Mouse (Mus musculus): ENCODE results near the gene Lsm14b. TPM values are rescaled to one million over a fixed set of nuclear protein-coding genes. Genes with fewer than 3 reads are reported as not detected.

Gene Lsm14b
- polyA plus RNA-seq, 1 experiment from 2014 or later = 20.6 TPM

GRCm38 (mm10) chr2:180020919-180021318 is 3.9 kb upstream of the Lsm14b start:
- 88% methylated on average over 8 of the region's 8 CpGs for WGBS
- Histone ChIP-seq H3K27ac (no peak overlapping the region), H3K4me1 (peaks cover 9% of the 10 kb centered on the region), H3K4me3 (no peak overlapping the region), H3K36me3 (ENCODE audit: poor library complexity, severe bottlenecking) (no peaks in the 10 kb centered on the region), H3K4me2 (no peak overlapping the region), H3K9ac (no peak overlapping the region), H3K9me3 (replicated peaks) (no peaks in the 10 kb centered on the region), H3K27me3 (peaks cover 58% of the 10 kb centered on the region)
- ATAC-seq = no peak

DNA sequence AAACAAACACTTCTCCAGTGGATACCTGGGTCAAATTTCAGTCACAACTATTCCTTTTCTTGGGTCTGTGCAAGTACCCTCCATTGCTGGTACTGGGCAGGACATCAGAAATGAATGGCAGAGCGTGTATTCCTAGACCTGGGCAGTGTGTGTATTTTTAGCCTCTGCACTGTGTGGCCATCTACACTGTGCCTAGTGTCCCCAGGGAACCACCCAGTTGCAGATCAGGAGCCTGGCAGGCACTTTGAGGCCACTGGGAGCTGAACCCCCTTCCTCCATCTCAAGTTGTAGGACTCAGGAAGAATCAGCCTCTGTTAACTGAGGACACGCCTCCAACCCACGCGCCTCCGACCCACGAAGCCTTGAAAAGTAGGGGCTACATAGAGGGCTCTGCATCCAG is 2.0 kb upstream of the Lsm14b start:
- H3K27me3 ChIP-seq = peaks cover 55% of the 10 kb centered on the region
- H3K36me3 ChIP-seq (ENCODE audit: poor library complexity, severe bottlenecking) = peaks cover 6% of the 10 kb centered on the region
- no peak overlapping the region for H3K27ac ChIP-seq
- ATAC-seq = no peak
- H3K9ac ChIP-seq = no peak overlapping the region
- H3K4me3 ChIP-seq = no peak overlapping the region
- H3K9me3 ChIP-seq (replicated peaks) = no peaks in the 10 kb centered on the region
- H3K4me2 ChIP-seq = no peak overlapping the region
- 64% methylated on average over 6 of the region's 6 CpGs for WGBS
- H3K4me1 ChIP-seq = peaks cover 27% of the 10 kb centered on the region

GRCm38 (mm10) chr2:180025135-180025860 is 511 bp downstream of the Lsm14b start:
- H3K9me3 ChIP-seq (replicated peaks) = no peaks in the 10 kb centered on the region
- under 1% methylated on average over 78 of the region's 84 CpGs for WGBS

DNA sequence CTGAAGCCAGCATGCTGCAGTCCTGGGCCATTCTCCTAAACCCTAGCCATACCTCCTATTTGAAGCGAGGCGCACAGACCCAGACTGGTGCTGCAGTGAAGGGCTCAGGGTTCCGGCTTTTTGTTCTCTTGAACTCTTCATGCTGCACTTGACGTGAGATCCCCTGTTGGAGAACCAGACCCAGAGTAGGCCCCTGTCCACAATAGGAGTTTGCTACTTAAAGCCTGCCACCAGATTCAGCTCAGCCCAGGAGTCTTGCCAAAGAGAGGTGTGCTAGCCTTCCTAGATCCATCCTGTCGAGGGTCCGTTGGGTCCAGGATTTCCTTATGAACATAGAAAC is 1.0 kb downstream of the Lsm14b start:
- Histone ChIP-seq H3K4me3 (peak overlapping the region; percentile 98), H3K4me2 (peak overlapping the region; percentile 81), H3K36me3 (ENCODE audit: poor library complexity, severe bottlenecking) (peaks cover 37% of the 10 kb centered on the region), H3K4me1 (peaks cover 44% of the 10 kb centered on the region), H3K9me3 (replicated peaks) (no peaks in the 10 kb centered on the region), H3K27me3 (peaks cover 28% of the 10 kb centered on the region), H3K27ac (peak overlapping the region; percentile 96), H3K9ac (peak overlapping the region; percentile 97)
- WGBS = 6% methylated on average over 6 of the region's 6 CpGs
- ATAC-seq = no peak

More at GRCm38 (mm10) chr2:180025135-180025860, 511 bp downstream of the Lsm14b start:
- Histone ChIP-seq H3K36me3 (ENCODE audit: poor library complexity, severe bottlenecking) (peaks cover 31% of the 10 kb centered on the region), H3K27me3 (peaks cover 34% of the 10 kb centered on the region), H3K4me2 (peak overlapping the region; percentile 81), H3K27ac (peak overlapping the region; percentile 96), H3K9ac (peak overlapping the region; percentile 97), H3K4me3 (peak overlapping the region; percentile 98), H3K4me1 (peaks cover 44% of the 10 kb centered on the region)
- no peak; the same call in 1 of the 2 replicates for ATAC-seq

GRCm38 (mm10) chr2:180027768-180028167 is 3.0 kb downstream of the Lsm14b start:
- no peak for ATAC-seq
- Histone ChIP-seq H3K9ac (peak overlapping the region; percentile 97), H3K4me1 (peaks cover 44% of the 10 kb centered on the region), H3K36me3 (ENCODE audit: poor library complexity, severe bottlenecking) (peaks cover 56% of the 10 kb centered on the region), H3K4me3 (peak overlapping the region; percentile 98), H3K4me2 (peak overlapping the region; percentile 81), H3K9me3 (replicated peaks) (no peaks in the 10 kb centered on the region), H3K27ac (no peak overlapping the region), H3K27me3 (peaks cover 11% of the 10 kb centered on the region)
- WGBS = 81% methylated on average over 9 of the region's 9 CpGs

GRCm38 (mm10) chr2:180031270-180031669 is 6.5 kb downstream of the Lsm14b start:
- ATAC-seq = no peak
- Histone ChIP-seq H3K4me2 (no peak overlapping the region), H3K9me3 (replicated peaks) (no peaks in the 10 kb centered on the region), H3K27me3 (no peaks in the 10 kb centered on the region), H3K9ac (no peak overlapping the region), H3K27ac (no peak overlapping the region), H3K4me3 (no peak overlapping the region), H3K36me3 (ENCODE audit: poor library complexity, severe bottlenecking) (peaks cover 91% of the 10 kb centered on the region), H3K4me1 (peaks cover 31% of the 10 kb centered on the region)
- WGBS = 89% methylated on average over 6 of the region's 6 CpGs

DNA sequence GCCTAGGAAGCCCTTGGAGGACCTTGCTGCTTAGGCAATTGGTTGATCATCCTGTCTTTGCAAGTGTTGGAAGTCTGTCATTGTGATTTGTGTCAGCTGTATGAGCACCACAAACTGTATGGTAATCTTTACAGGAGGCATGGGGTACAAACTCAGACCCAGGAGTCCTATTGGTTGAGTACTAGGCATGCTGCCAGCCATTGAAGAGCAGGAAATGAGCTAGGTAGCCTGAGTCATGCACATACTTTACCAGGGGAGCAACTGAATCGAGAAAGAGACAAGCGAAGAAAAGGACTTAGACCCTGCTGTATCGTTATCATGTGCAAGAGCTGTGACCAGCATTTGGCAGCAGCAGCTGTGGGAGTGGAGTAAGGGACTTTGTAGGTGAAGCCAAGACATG is 8.1 kb downstream of the Lsm14b start:
- Histone ChIP-seq H3K36me3 (ENCODE audit: poor library complexity, severe bottlenecking) (peaks cover 100% of the 10 kb centered on the region), H3K4me2 (no peak overlapping the region), H3K9me3 (replicated peaks) (no peaks in the 10 kb centered on the region), H3K9ac (no peak overlapping the region), H3K27me3 (no peaks in the 10 kb centered on the region), H3K27ac (no peak overlapping the region), H3K4me1 (peaks cover 15% of the 10 kb centered on the region), H3K4me3 (no peak overlapping the region)
- WGBS = 82% methylated on average over 3 of the region's 3 CpGs
- ATAC-seq = no peak

- H3K4me3 ChIP-seq = no peak overlapping the region
- H3K9ac ChIP-seq = no peak overlapping the region
- 70% methylated on average over 3 of the region's 3 CpGs for WGBS
- H3K9me3 ChIP-seq (replicated peaks) = no peaks in the 10 kb centered on the region
- ATAC-seq = no peak
- H3K4me2 ChIP-seq = no peak overlapping the region
- no peak overlapping the region for H3K27ac ChIP-seq
- H3K27me3 ChIP-seq = no peaks in the 10 kb centered on the region
- peaks cover 4% of the 10 kb centered on the region for H3K4me1 ChIP-seq
- peaks cover 100% of the 10 kb centered on the region for H3K36me3 ChIP-seq (ENCODE audit: poor library complexity, severe bottlenecking)
Measured at GRCm38 (mm10) chr2:180033956-180034355, 9.2 kb downstream of the Lsm14b start.

DNA sequence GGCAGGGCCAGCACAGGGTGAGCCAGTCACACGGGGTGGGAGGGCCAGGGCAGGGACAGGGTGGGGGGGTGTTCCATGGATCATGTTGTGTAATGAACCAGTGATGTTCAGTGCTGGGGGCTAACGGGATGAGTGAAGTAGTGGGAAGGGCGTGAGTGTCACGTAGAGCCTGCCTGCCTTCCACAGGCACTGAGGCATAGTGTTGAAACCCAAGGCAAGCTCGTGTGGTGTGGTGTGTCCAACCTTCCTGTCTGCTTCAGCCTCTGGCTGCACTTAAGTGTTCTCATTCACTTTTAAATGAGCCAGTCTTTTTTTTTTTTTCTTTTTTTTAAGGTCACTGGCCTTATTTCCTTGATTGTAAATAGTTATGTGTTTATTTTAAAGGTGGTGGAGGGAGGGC is 10.0 kb downstream of the Lsm14b start:
- ATAC-seq = no peak
- 71% methylated on average over 5 of the region's 5 CpGs for WGBS
- H3K9me3 ChIP-seq (replicated peaks) = no peaks in the 10 kb centered on the region

DNA sequence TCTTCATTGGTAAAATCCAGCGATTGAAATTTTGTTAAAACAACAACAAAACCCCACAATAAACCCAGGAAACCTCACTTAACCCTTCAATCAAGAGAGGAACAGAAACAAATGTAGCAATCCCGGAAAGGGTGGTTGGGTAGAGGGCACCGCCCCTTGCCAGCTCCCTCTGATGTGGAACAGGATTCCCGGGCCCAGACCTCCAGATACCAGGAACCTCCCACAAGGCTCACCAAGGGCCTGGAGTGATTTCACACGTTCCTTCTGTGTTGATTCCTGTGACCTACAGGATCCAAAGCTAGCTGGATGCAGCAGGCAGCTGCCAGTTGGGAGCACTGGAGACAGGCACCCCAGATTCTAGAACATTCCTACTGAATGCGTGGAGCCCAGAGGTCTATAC is 15.6 kb downstream of the Lsm14b start:
- no peaks in the 10 kb centered on the region for H3K27me3 ChIP-seq
- H3K4me3 ChIP-seq = peak overlapping the region; percentile 73
- no peak overlapping the region for H3K27ac ChIP-seq
- peak overlapping the region; percentile 87 for H3K4me2 ChIP-seq
- 68% methylated on average over 6 of the region's 6 CpGs for WGBS
- H3K4me1 ChIP-seq = peaks cover 43% of the 10 kb centered on the region
- H3K36me3 ChIP-seq (ENCODE audit: poor library complexity, severe bottlenecking) = peaks cover 38% of the 10 kb centered on the region
- ATAC-seq = no peak
- H3K9ac ChIP-seq = 0 out of 2 replicates have a peak overlapping the region, but pooled peaks have one; percentile 86
- H3K9me3 ChIP-seq (replicated peaks) = no peaks in the 10 kb centered on the region

More for the DNA sequence above, 10.0 kb downstream of the Lsm14b start:
- peaks cover 95% of the 10 kb centered on the region for H3K36me3 ChIP-seq (ENCODE audit: poor library complexity, severe bottlenecking)
- H3K27me3 ChIP-seq = no peaks in the 10 kb centered on the region
- no peak overlapping the region for H3K4me2 ChIP-seq
- no peak overlapping the region for H3K4me3 ChIP-seq
- H3K4me1 ChIP-seq = peaks cover 4% of the 10 kb centered on the region; the same call in 1 of the 2 replicates
- no peak overlapping the region for H3K27ac ChIP-seq
- H3K9ac ChIP-seq = no peak overlapping the region

DNA sequence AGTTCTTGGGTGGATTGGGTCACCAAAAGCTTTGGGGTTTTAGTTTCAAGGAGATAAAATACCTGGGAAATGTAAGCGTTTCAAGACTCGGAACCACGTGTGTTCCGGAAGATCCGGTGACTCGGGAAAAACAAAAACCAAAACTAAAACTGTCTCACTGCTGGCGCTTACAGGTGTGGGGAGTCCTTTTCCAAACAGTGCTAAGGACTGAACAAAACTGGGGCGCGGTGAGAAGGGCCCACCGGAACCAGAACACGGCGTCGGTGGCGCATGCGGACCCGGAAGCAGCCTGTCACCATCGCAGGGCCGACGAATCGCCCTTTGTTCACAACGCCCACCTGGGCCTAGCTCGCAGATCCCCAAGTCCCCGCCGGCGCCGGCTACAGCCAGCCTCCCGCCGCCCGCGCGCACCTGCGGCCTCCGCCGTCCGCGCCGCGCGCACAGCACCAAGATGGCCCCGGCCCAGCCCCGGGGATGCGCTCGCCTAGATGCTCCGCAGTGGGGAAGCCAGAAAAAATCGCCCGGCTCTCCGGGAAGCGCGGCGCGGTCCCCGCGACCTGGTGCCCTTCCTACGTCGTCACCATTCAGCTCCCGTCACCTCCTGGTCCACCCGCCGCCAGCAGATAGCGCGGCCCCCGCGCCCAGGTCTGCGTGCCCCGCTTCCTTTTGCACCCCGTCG is 16.9 kb downstream of the Lsm14b start:
- no peaks in the 10 kb centered on the region for H3K9me3 ChIP-seq (replicated peaks)
- peak; percentile 60 for ATAC-seq
- peaks cover 43% of the 10 kb centered on the region for H3K4me1 ChIP-seq

DNA sequence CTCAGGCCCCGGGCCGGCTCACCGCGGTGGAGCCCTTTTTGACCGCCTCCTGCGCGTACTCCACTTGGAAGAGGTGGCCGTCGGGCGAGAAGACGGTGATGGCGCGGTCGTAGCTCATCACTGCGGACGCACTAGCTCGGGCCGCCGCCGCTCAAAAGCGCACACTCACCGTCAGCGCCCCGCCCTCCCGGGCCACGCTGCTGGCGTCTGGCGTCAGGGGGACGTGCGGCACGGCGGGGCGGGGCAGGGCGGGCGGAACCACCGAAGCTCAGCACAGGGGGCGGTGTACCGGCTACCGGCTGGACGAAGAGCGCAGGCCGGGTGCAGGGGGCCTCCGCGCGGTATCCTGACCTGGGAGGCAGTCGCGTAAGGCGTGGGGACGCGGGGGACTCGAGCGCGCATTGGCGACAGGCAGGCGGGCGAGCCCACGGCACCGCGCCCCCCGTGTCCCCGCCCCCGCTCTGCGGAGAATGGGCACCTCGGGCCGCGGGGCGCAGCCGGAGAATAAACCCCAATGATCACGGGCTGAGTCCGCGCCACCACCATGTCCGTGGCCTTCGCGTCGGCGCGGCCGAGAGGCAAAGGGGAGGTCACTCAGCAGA is 17.6 kb downstream of the Lsm14b start, which contains the start of the genes Psma7 and Ss18l1:
Gene Psma7, minus strand, starts transcription at position 178 of the 602 bp plus-strand sequence.
Gene Ss18l1, plus strand, starts transcription at position 254 of the 602 bp plus-strand sequence.
- Histone ChIP-seq H3K9ac (peak within 1 kb of the TSS; percentile 86), H3K27me3 (no peaks in the 10 kb centered on the region), H3K9me3 (replicated peaks) (no peaks in the 10 kb centered on the region), H3K4me1 (peaks cover 43% of the 10 kb centered on the region), H3K36me3 (ENCODE audit: poor library complexity, severe bottlenecking) (peaks cover 31% of the 10 kb centered on the region), H3K4me3 (peak within 1 kb of the TSS; percentile 73), H3K27ac (peak within 1 kb of the TSS; percentile 93), H3K4me2 (peak within 1 kb of the TSS; percentile 87)
- peak; percentile 95 for ATAC-seq
- WGBS = 1% methylated on average over 71 of the region's 78 CpGs

More for the DNA sequence above, 16.9 kb downstream of the Lsm14b start:
- H3K9ac ChIP-seq = peak overlapping the region; percentile 86
- peak overlapping the region; percentile 93 for H3K27ac ChIP-seq
- H3K4me3 ChIP-seq = peak overlapping the region; percentile 73
- no peaks in the 10 kb centered on the region for H3K27me3 ChIP-seq
- peaks cover 34% of the 10 kb centered on the region for H3K36me3 ChIP-seq (ENCODE audit: poor library complexity, severe bottlenecking)
- WGBS = under 1% methylated on average over 66 of the region's 66 CpGs
- H3K4me2 ChIP-seq = peak overlapping the region; percentile 87
